Mouse (Mus musculus) heart, embryonic 16.5 days (tissue): ENCODE results near the gene Ccdc61. TPM values are rescaled to one million over a fixed set of nuclear protein-coding genes. Genes with fewer than 3 reads are reported as not detected.

Experiments used
- ATAC-seq: fragments of 200-750 bp; cut with Nextera tagmentation; replicated peaks from 2 replicates; pipeline ENCODE4 v1.8.0; 2017; ENCODE audit warnings: moderate number of reproducible peaks; ENCODE audit not compliant: insufficient read depth, low FRiP score; ENCODE audit errors: extremely low read depth
- H3K27ac ChIP-seq: fragments of 300-500 bp; sonication (generic); 2 replicates; pipeline ENCODE4 v1.5.1; 2014; ENCODE audit warnings: mild to moderate bottlenecking, low read length, control low read depth, moderate library complexity
- H3K27me3 ChIP-seq: fragments of 300-500 bp; sonication (generic); 2 replicates; pipeline ENCODE4 v1.6.1; 2014; ENCODE audit warnings: low read length, mixed read lengths; ENCODE audit not compliant: control insufficient read depth, insufficient read depth
- H3K36me3 ChIP-seq: fragments of 300-500 bp; sonication (generic); 2 replicates; pipeline ENCODE4 v1.6.1; 2014; ENCODE audit not compliant: control insufficient read depth, insufficient read depth
- H3K4me1 ChIP-seq: fragments of 300-500 bp; sonication (generic); 2 replicates; pipeline ENCODE4 v1.6.1; 2014; ENCODE audit warnings: low read length, mixed read lengths; ENCODE audit not compliant: control insufficient read depth, insufficient read depth
- H3K4me2 ChIP-seq: fragments of 300-500 bp; sonication (generic); 2 replicates; pipeline ENCODE4 v1.6.1; 2014; ENCODE audit warnings: low read depth, mild to moderate bottlenecking, control low read depth, low read length
- H3K4me3 ChIP-seq: fragments of 300-500 bp; sonication (generic); 2 replicates; pipeline ENCODE4 v1.5.1; 2014; ENCODE audit warnings: mild to moderate bottlenecking, control low read depth, low read length
- H3K9ac ChIP-seq: fragments of 300-500 bp; sonication (generic); 2 replicates; pipeline ENCODE4 v1.6.1; 2014; ENCODE audit warnings: low read length, control low read depth
- H3K9me3 ChIP-seq: fragments of 300-500 bp; sonication (generic); replicated peaks from 2 replicates; pipeline ENCODE4 v1.6.1; 2016; ENCODE audit warnings: low read length; ENCODE audit not compliant: control insufficient read depth
- WGBS: fragments of 180-500 bp; shearing (Covaris S2); extraction: QIAGEN DNeasy Blood & Tissue Kit; methylation state at CpG from one replicate; pipeline ENCODE4 v1.1.7; 2014; 5-methylcytosine and 5-hydroxymethylcytosine counted together
- polyA plus RNA-seq: library from polyadenylated mRNA; unstranded; fragments of >200 nt; fragmentation: Nextera tagmentation; extraction: Ambion mirVana; gene quantifications from 2 replicates; pipeline ENCODE4 v1.2.1, GENCODE M21; 2015

Ccdc61 gene
- polyA plus RNA-seq, 1 experiment from 2014 or later: 21.7 TPM

- Histone ChIP-seq H3K27me3 (no peaks in the 10 kb centered on the region), H3K4me3 (no peak overlapping the region), H3K4me1 (no peaks in the 10 kb centered on the region), H3K9me3 (no peaks in the 10 kb centered on the region), H3K27ac (no peak overlapping the region), H3K4me2 (no peak overlapping the region), H3K9ac (no peak overlapping the region), H3K36me3 (no peaks in the 10 kb centered on the region)
- no peak for ATAC-seq
- 73% methylated on average over 1 of the region's 1 CpGs for WGBS
Observed at GRCm38 (mm10) chr7:18848395-18848794, 61.8 kb downstream of the Ccdc61 start.

- no peaks in the 10 kb centered on the region for H3K27me3 ChIP-seq
- ATAC-seq: no peak
- no peak overlapping the region for H3K4me3 ChIP-seq
- no peaks in the 10 kb centered on the region for H3K36me3 ChIP-seq
- H3K4me2 ChIP-seq: no peak overlapping the region
- no peaks in the 10 kb centered on the region for H3K9me3 ChIP-seq
- no peak overlapping the region for H3K27ac ChIP-seq
- peaks cover 3% of the 10 kb centered on the region; the same call in 1 of the 2 replicates for H3K4me1 ChIP-seq
- WGBS: 25% methylated on average over 5 of the region's 5 CpGs
- no peak overlapping the region for H3K9ac ChIP-seq
Observed at GRCm38 (mm10) chr7:18844811-18845210, 65.4 kb downstream of the Ccdc61 start.

- Histone ChIP-seq H3K27me3 (no peaks in the 10 kb centered on the region), H3K27ac (no peak overlapping the region), H3K4me1 (peaks cover 3% of the 10 kb centered on the region; the same call in 1 of the 2 replicates), H3K4me2 (peak overlapping the region; percentile 73), H3K4me3 (peak overlapping the region; percentile 39), H3K36me3 (no peaks in the 10 kb centered on the region), H3K9ac (no peak overlapping the region), H3K9me3 (no peaks in the 10 kb centered on the region)
- WGBS: 83% methylated on average over 1 of the region's 1 CpGs
- ATAC-seq: no peak
Observed at GRCm38 (mm10) chr7:18841174-18841567, 69.0 kb downstream of the Ccdc61 start.

Other genes with a start within 250 kb of the Ccdc61 start
- gene Psg20, start 224.2 kb downstream of the Ccdc61 start, polyA plus RNA-seq: not detected in 2 replicates
- gene Psg22, start 192.3 kb downstream of the Ccdc61 start, polyA plus RNA-seq: not detected in 2 replicates
- gene Psg19, start 111.9 kb downstream of the Ccdc61 start, polyA plus RNA-seq: not detected in 2 replicates
- gene Psg17, start 88.8 kb downstream of the Ccdc61 start, polyA plus RNA-seq: not detected in 2 replicates
- 0.50 and 0.69 TPM in 2 replicates for gene Mill2, start 70.4 kb downstream of the Ccdc61 start, polyA plus RNA-seq
- 3.5 and 5.7 TPM in 2 replicates for gene Pglyrp1, start 39.1 kb downstream of the Ccdc61 start, polyA plus RNA-seq
- 0.64 and 0.82 TPM in 2 replicates for gene Nova2, start 15.5 kb upstream of the Ccdc61 start, polyA plus RNA-seq
- not detected in 2 replicates for gene Nanos2, start 77.0 kb upstream of the Ccdc61 start, polyA plus RNA-seq
- gene Mypop, start 80.8 kb upstream of the Ccdc61 start, polyA plus RNA-seq: 1.8 and 1.9 TPM in 2 replicates
- gene Irf2bp1, start 93.6 kb upstream of the Ccdc61 start, polyA plus RNA-seq: 12.5 and 12.7 TPM in 2 replicates
- gene Foxa3, start 113.1 kb upstream of the Ccdc61 start, polyA plus RNA-seq: 0.17 and 0.37 TPM in 2 replicates
- gene Sympk, start 114.0 kb upstream of the Ccdc61 start, polyA plus RNA-seq: 25.3 and 25.6 TPM in 2 replicates
- gene Rsph6a, start 144.3 kb upstream of the Ccdc61 start, polyA plus RNA-seq: not detected in 2 replicates
- gene Dmwd, start 165.8 kb upstream of the Ccdc61 start, polyA plus RNA-seq: 12.6 and 14.1 TPM in 2 replicates
- 70.7 and 85.5 TPM in 2 replicates for gene Dmpk, start 173.4 kb upstream of the Ccdc61 start, polyA plus RNA-seq
- 5.1 and 5.4 TPM in 2 replicates for gene Six5, start 184.2 kb upstream of the Ccdc61 start, polyA plus RNA-seq
- gene Gm4969, start 208.0 kb upstream of the Ccdc61 start, polyA plus RNA-seq: 0.38 and 0.64 TPM in 2 replicates
- gene Fbxo46, start 209.4 kb upstream of the Ccdc61 start, polyA plus RNA-seq: 9.8 and 9.9 TPM in 2 replicates
- 9.6 and 10.6 TPM in 2 replicates for gene Qpctl, start 238.9 kb upstream of the Ccdc61 start, polyA plus RNA-seq
- 84.3 and 93.8 TPM in 2 replicates for gene Snrpd2, start 239.3 kb upstream of the Ccdc61 start, polyA plus RNA-seq